Mouse (Mus musculus) kidney, postnatal 36 days (tissue): ENCODE measurements at regions not wholly inside any gene's neighbourhood (a gene's known extent, or its start where the extent isn't known, plus 50 kb on each side); places are given as distances from the start of the nearest gene placed in this dataset.
"Not testable (repeated sequence)": the region's sequence is repeated elsewhere in the genome, so short reads cannot be mapped to it uniquely, and the experiment has no call there.

Source experiments
- DNase-seq, 2 experiments: peaks; one replicate each; pipeline ENCODE4 v3.0.0; 2021 to 2022; ENCODE audit warnings: mixed read lengths in 2 of 2

- no peak for DNase-seq
Measured at GRCm38 (mm10) chr15:96817626-96818025, 118.1 kb upstream of the Slc38a2 start.

GRCm38 (mm10) chr15:96816997-96817570, 117.6 kb upstream of the Slc38a2 start:
- DNase-seq: no peak

- DNase-seq: peak; percentile 10 to 42
Measured at GRCm38 (mm10) chr15:96813472-96813871, 113.9 kb upstream of the Slc38a2 start.

- DNase-seq: no peak
Measured at GRCm38 (mm10) chr15:96802729-96803053, 103.2 kb upstream of the Slc38a2 start.

- DNase-seq: no peak
Measured at GRCm38 (mm10) chr15:96802034-96802728, 102.7 kb upstream of the Slc38a2 start.

GRCm38 (mm10) chr15:96799228-96799627, 99.7 kb upstream of the Slc38a2 start:
- DNase-seq: no peak

- DNase-seq: peak; percentile 17 to 19
Measured at GRCm38 (mm10) chr15:96797615-96798270, 98.2 kb upstream of the Slc38a2 start.

- no peak for DNase-seq
Measured at GRCm38 (mm10) chr15:96794177-96794719, 94.7 kb upstream of the Slc38a2 start.

GRCm38 (mm10) chr15:96793251-96793650, 93.7 kb upstream of the Slc38a2 start:
- no peak for DNase-seq

- DNase-seq: no peak
Measured at GRCm38 (mm10) chr15:96791306-96791705, 91.8 kb upstream of the Slc38a2 start.

- not testable (repeated sequence) for DNase-seq
Measured at GRCm38 (mm10) chr15:96787921-96788320, 88.4 kb upstream of the Slc38a2 start.

GRCm38 (mm10) chr15:96784578-96784977, 85.0 kb upstream of the Slc38a2 start:
- DNase-seq: no peak

- no peak for DNase-seq
Measured at GRCm38 (mm10) chr15:96781560-96781959, 82.0 kb upstream of the Slc38a2 start.

GRCm38 (mm10) chr15:96780606-96781005, 81.1 kb upstream of the Slc38a2 start:
- DNase-seq: no peak

GRCm38 (mm10) chr15:96779358-96779757, 79.8 kb upstream of the Slc38a2 start:
- no peak for DNase-seq

- no peak for DNase-seq
Measured at GRCm38 (mm10) chr15:96778321-96778926, 78.9 kb upstream of the Slc38a2 start.

- no peak for DNase-seq
Measured at GRCm38 (mm10) chr15:96776476-96777075, 77.0 kb upstream of the Slc38a2 start.

- DNase-seq: no peak
Measured at GRCm38 (mm10) chr15:96775129-96775528, 75.6 kb upstream of the Slc38a2 start.

- DNase-seq: no peak
Measured at GRCm38 (mm10) chr15:96774664-96775063, 75.1 kb upstream of the Slc38a2 start.

GRCm38 (mm10) chr15:96773656-96774055, 74.1 kb upstream of the Slc38a2 start:
- DNase-seq: no peak

GRCm38 (mm10) chr15:96772701-96773100, 73.2 kb upstream of the Slc38a2 start:
- DNase-seq: no peak

- no peak for DNase-seq
Measured at GRCm38 (mm10) chr15:96770786-96771185, 71.3 kb upstream of the Slc38a2 start.

GRCm38 (mm10) chr15:96770299-96770698, 70.8 kb upstream of the Slc38a2 start:
- DNase-seq: no peak
